Mouse (Mus musculus) embryonic fibroblast, embryonic 13.5 days (primary cell): ENCODE results near the gene Bpifb9a.

Experiments used
- CTCF ChIP-seq: IDR thresholded peaks from 2 replicates; pipeline ENCODE4 v1.5.1; 2011; ENCODE audit warnings: mild to moderate bottlenecking, control low read depth, low read length, moderate library complexity, borderline replicate concordance; ENCODE audit not compliant: insufficient read depth
- POLR2A ChIP-seq: IDR thresholded peaks from 2 replicates; pipeline ENCODE4 v1.6.1; 2011; ENCODE audit warnings: low read depth, mild to moderate bottlenecking, control low read depth, low read length, moderate library complexity

DNA sequence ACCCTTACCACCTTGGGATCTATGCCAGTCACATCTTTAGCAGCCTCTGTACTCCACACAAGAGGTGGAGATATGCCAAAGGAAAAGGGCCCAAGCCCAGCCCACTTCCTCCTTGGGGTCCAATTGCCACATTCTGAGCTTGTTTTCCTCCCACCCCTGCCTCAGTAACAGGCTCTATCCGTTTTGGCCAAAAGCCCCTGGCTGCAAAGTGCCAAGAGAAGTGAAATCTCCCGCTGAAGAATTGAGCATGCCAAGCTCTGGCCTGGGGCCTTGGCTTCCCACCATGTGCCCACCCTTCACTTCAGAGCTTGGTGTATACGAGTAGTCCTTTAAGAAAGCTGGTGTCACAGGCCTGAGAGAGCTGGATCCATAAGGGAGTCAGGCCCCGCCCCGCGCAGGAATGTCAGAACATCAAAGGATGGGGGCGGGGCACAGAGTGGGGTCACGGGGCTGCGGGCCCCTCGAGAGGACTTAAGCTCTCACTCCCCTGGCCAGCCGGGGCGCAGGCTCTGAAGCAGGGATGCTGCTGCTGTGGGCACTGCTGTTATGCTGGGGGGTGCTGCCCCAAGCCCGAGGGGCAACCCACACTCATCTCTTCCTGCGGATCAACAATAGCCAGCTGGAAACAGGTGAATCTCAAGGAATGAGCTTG lies 34.3 kb upstream of the Bpifb9a start, which contains the start of gene Bpifb5:
- no peak for TF ChIP-seq CTCF
- TF ChIP-seq POLR2A, result no peak
